Mouse (Mus musculus) E14TG2a.4 (cell line): ENCODE measurements around the gene Prr7.

ENCODE experiments used
- CTCF ChIP-seq: conservative IDR thresholded peaks from 2 replicates; pipeline ENCODE4 v1.5.1; 2014; ENCODE audit warnings: low read length
- NANOG ChIP-seq: IDR thresholded peaks from 2 replicates; pipeline ENCODE4 v1.6.1; 2014; ENCODE audit warnings: borderline replicate concordance, low read length, mixed read lengths
- POU5F1 ChIP-seq: IDR thresholded peaks from 2 replicates; pipeline ENCODE4 v1.6.1; 2014; ENCODE audit warnings: low read length, borderline replicate concordance

- TF ChIP-seq CTCF (no peak), POU5F1 (no peak), NANOG (no peak)
Measured at GRCm38 (mm10) chr13:55463399-55464026, 554 bp upstream of the Prr7 start.
